Mouse (Mus musculus): Measurements from ENCODE around the gene Prickle3. TPM values are rescaled to one million over a fixed set of nuclear protein-coding genes. Genes with fewer than 3 reads are reported as not detected.

The Prickle3 gene
- polyA plus RNA-seq, 1 experiment from 2014 or later: 1.4 TPM

DNA sequence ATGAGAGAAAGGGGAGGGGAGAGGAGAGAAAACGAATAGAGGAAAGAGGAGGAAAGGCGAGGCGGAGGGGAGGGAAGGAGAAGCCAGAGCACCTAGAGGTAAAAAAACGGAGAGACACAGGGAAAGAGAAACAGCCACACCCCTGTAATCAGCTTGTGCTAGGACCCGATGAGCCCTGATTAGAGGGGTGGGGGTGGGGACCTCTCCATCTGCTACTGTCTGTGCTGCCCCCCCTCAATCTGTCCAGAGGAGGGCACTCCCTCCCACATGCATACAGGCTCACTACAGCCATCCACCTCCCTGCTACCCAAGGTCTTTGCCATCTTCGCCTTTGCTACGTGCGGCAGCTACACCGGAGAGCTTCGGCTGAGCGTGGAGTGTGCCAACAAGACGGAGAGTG lies 16.3 kb upstream of the Prickle3 start:
- WGBS: 53% methylated on average over 12 of the region's 12 CpGs
- H3K9ac ChIP-seq (replicated peaks; ENCODE audit: low read length): no peak overlapping the region
- no peak for DNase-seq
- no peaks in the 10 kb centered on the region for H3K27me3 ChIP-seq (ENCODE audit: control insufficient read depth, insufficient read depth, low read length)
- H3K9me3 ChIP-seq (ENCODE audit: control insufficient read depth, low read length): no peaks in the 10 kb centered on the region
- peaks cover 8% of the 10 kb centered on the region; the same call in 1 of the 2 replicates for H3K36me3 ChIP-seq (ENCODE audit: control insufficient read depth, insufficient read depth, low read length)
- no peak overlapping the region for H3K27ac ChIP-seq (replicated peaks; ENCODE audit: low read depth, low read length)
- peak overlapping the region; percentile 19; the same call in 1 of the 2 replicates for H3K4me3 ChIP-seq (replicated peaks; ENCODE audit: low read depth, low read length)
- no peaks in the 10 kb centered on the region for H3K4me1 ChIP-seq (ENCODE audit: control insufficient read depth, insufficient read depth, low read length)
- H3K4me2 ChIP-seq (ENCODE audit: low read length): peak overlapping the region; percentile 62
- ATAC-seq (ENCODE audit: low FRiP score, low TSS enrichment): no peak

DNA sequence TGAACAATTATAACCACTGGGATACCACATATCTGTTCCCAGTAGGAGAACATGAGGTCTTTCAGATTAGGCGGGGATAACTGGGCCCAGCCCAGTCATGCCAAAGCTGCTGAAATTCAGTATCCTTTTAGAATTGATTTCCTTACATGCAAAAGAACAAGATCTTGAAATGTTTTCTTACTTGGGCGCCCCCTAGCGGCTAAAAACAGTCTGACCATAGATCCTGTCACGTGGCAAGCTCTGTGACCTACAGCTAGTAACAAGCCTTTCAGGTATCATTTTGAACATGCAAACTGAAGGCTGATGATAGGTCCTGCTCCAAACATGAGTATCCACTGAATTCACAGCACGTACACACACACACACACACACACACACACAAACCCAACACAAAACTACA lies 11.7 kb upstream of the Prickle3 start:
- Histone ChIP-seq H3K4me3 (replicated peaks; ENCODE audit: low read depth, low read length) (no peak overlapping the region), H3K36me3 (ENCODE audit: control insufficient read depth, insufficient read depth, low read length) (peaks cover 14% of the 10 kb centered on the region), H3K9me3 (ENCODE audit: control insufficient read depth, low read length) (no peaks in the 10 kb centered on the region), H3K27me3 (ENCODE audit: control insufficient read depth, insufficient read depth, low read length) (no peaks in the 10 kb centered on the region), H3K9ac (replicated peaks; ENCODE audit: low read length) (no peak overlapping the region), H3K27ac (replicated peaks; ENCODE audit: low read depth, low read length) (no peak overlapping the region), H3K4me2 (ENCODE audit: low read length) (no peak overlapping the region), H3K4me1 (ENCODE audit: control insufficient read depth, insufficient read depth, low read length) (no peaks in the 10 kb centered on the region)
- DNase-seq (peak; percentile 88), ATAC-seq (ENCODE audit: low FRiP score, low TSS enrichment) (no peak)
- WGBS: 13% methylated on average over 5 of the region's 5 CpGs

DNA sequence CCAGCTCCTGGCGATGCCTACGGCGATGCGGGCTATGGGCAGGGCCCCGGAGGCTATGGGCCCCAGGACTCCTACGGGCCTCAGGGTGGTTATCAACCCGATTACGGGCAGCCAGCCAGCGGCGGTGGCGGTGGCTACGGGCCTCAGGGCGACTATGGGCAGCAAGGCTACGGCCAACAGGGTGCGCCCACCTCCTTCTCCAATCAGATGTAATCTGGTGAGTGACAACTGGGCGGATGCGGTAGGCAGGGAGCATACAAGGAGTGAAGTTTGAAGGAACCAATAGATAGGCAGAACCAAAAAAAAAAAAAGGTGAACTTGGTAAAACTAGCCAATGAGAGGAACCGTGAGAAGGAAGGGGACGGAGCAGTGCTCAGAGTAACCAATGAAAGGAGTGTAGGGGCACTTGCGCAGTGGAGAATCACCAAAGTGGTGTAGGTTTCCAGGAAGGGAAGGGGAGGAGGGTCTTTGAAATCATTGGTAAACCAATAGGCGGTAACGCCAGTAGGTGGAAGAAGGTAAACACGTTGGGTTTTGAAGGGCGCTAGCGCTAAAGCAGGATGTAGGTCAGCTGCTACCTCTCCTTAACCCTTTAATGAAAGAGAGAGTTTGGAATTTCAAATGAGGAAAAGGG lies 8.3 kb upstream of the Prickle3 start:
- Histone ChIP-seq H3K27me3 (ENCODE audit: control insufficient read depth, insufficient read depth, low read length) (no peaks in the 10 kb centered on the region), H3K4me1 (ENCODE audit: control insufficient read depth, insufficient read depth, low read length) (no peaks in the 10 kb centered on the region), H3K9ac (replicated peaks; ENCODE audit: low read length) (no peak overlapping the region), H3K4me3 (replicated peaks; ENCODE audit: low read depth, low read length) (peak overlapping the region; percentile 31), H3K9me3 (ENCODE audit: control insufficient read depth, low read length) (no peaks in the 10 kb centered on the region), H3K4me2 (ENCODE audit: low read length) (peak overlapping the region; percentile 50), H3K36me3 (ENCODE audit: control insufficient read depth, insufficient read depth, low read length) (peaks cover 24% of the 10 kb centered on the region), H3K27ac (replicated peaks; ENCODE audit: low read depth, low read length) (peak overlapping the region; percentile 75; the same call in 1 of the 2 replicates)
- WGBS: 17% methylated on average over 25 of the region's 25 CpGs
- DNase-seq (peak; percentile 84), ATAC-seq (ENCODE audit: low FRiP score, low TSS enrichment) (peak; percentile 94)

DNA sequence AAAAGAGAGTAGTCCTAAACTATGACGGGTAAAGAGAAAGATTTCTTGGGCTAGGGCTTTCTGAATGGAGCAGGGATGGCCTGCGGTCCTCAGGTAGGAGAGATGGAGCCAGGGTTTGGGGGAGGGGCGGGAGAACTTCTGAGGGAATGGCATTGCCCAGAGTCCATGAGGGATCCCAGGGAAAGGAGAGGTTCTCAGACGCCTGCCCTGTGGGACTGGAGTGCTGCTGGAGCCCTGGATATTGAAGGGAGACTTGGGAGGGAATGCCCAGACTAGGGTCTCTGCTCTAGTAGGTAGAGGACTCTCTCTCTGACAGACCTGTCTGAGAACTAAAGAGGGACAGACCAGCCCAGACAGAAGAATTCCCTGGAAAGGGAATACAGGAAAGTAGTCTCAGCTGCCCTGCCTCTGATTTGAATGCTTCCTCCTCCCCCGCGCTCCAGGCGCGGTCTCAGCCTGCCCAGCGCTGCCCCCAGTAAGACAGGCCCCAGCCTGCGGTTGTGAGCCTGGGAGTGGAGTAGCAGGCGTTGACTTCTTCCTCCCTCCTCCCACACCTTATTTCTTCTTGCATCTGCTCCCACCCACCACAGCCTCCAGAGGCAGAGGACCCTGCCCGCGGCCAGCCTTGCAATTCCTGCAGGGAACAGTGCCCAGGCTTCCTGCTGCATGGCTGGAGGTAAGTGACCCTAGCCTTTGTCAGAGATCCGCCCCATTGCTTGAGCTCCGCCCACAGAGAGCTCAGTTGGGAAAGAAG lies 1.1 kb downstream of the Prickle3 start:
- H3K9me3 ChIP-seq (ENCODE audit: control insufficient read depth, low read length): no peaks in the 10 kb centered on the region
- H3K36me3 ChIP-seq (ENCODE audit: control insufficient read depth, insufficient read depth, low read length): no peaks in the 10 kb centered on the region
- H3K9ac ChIP-seq (replicated peaks; ENCODE audit: low read length): no peak overlapping the region
- 17% methylated on average over 15 of the region's 15 CpGs for WGBS
- ATAC-seq (ENCODE audit: low FRiP score, low TSS enrichment) (no peak), DNase-seq (no peak)
- H3K4me3 ChIP-seq (replicated peaks; ENCODE audit: low read depth, low read length): no peak overlapping the region
- peak overlapping the region; percentile 8; the same call in 1 of the 2 replicates for H3K4me2 ChIP-seq (ENCODE audit: low read length)
- no peaks in the 10 kb centered on the region for H3K27me3 ChIP-seq (ENCODE audit: control insufficient read depth, insufficient read depth, low read length)
- no peak overlapping the region for H3K27ac ChIP-seq (replicated peaks; ENCODE audit: low read depth, low read length)
- H3K4me1 ChIP-seq (ENCODE audit: control insufficient read depth, insufficient read depth, low read length): 0 out of 2 replicates have a peak, but pooled peaks cover 4% of the 10 kb centered on the region

DNA sequence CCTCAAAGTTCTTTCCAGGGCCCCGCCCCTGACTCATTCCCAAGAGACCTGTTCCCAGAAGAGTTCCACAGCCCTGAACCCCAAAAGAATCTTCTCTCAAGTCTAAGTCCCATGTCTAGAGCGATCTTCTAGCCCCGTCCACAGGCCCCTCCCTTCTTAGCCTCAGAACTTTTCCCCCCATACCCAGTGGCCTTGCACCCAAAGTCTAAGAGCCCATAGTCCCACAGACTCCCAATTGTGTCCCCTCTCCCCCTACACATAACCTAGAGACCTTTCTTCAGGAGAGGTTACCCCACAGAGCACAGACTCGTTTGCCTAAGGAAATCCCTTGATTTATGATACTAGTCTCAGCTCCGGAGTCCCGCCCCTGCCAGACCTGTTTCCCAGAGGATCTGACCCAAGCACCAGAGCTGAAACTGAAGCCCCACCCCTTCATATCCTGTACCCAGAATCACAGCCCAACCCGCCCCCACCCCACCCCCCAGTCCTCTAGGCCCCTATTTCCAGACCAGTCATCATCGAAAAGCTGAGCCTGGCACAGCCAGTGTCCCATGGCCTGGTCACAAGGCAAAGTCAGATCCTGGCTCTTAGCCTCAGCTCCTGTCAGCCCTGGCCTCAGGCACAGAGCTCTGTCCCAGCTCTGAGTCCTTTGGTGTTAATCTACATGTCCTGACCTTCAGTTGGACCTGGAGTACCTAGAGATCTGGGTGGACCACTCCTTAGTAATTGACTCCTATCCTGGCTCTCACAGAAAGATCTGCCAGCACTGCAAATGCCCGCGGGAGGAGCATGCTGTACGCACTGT lies 1.9 kb downstream of the Prickle3 start:
- no peak overlapping the region for H3K9ac ChIP-seq (replicated peaks; ENCODE audit: low read length)
- no peaks in the 10 kb centered on the region for H3K9me3 ChIP-seq (ENCODE audit: control insufficient read depth, low read length)
- no peaks in the 10 kb centered on the region for H3K27me3 ChIP-seq (ENCODE audit: control insufficient read depth, insufficient read depth, low read length)
- no peak for DNase-seq
- no peak for ATAC-seq (ENCODE audit: low FRiP score, low TSS enrichment)
- no peak overlapping the region for H3K27ac ChIP-seq (replicated peaks; ENCODE audit: low read depth, low read length)
- no peak overlapping the region for H3K4me3 ChIP-seq (replicated peaks; ENCODE audit: low read depth, low read length)
- WGBS: 62% methylated on average over 11 of the region's 11 CpGs
- H3K4me1 ChIP-seq (ENCODE audit: control insufficient read depth, insufficient read depth, low read length): 0 out of 2 replicates have a peak, but pooled peaks cover 4% of the 10 kb centered on the region
- no peak overlapping the region for H3K4me2 ChIP-seq (ENCODE audit: low read length)
- H3K36me3 ChIP-seq (ENCODE audit: control insufficient read depth, insufficient read depth, low read length): no peaks in the 10 kb centered on the region

DNA sequence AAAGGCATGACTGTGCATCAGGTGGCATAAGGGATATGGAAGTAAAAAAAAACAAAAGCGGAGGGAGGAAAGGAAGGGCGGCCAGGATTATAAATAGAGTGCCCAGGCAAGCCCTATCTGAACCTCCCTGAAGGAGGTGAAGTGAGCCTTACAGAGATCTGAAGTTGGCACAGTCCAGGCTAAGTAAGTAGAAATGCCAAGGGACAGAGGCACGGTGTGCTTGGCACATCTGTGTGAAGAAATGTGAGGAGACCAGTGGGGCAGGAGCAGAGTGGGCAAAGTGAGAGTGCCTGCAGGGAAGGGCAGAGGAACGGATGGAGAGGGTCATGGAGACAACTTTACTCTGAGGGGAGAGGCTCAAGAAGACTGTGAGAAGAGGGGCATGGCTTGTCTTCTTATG lies 4.0 kb downstream of the Prickle3 start:
- ATAC-seq (ENCODE audit: low FRiP score, low TSS enrichment) (no peak), DNase-seq (no peak)
- no peaks in the 10 kb centered on the region for H3K27me3 ChIP-seq (ENCODE audit: control insufficient read depth, insufficient read depth, low read length)
- no peaks in the 10 kb centered on the region for H3K36me3 ChIP-seq (ENCODE audit: control insufficient read depth, insufficient read depth, low read length)
- no peak overlapping the region for H3K27ac ChIP-seq (replicated peaks; ENCODE audit: low read depth, low read length)
- no peak overlapping the region for H3K4me2 ChIP-seq (ENCODE audit: low read length)
- H3K9ac ChIP-seq (replicated peaks; ENCODE audit: low read length): no peak overlapping the region
- whole genome bisulfite sequencing: 81% methylated on average over 4 of the region's 4 CpGs
- no peak overlapping the region for H3K4me3 ChIP-seq (replicated peaks; ENCODE audit: low read depth, low read length)
- no peaks in the 10 kb centered on the region for H3K9me3 ChIP-seq (ENCODE audit: control insufficient read depth, low read length)
- 0 out of 2 replicates have a peak, but pooled peaks cover 4% of the 10 kb centered on the region for H3K4me1 ChIP-seq (ENCODE audit: control insufficient read depth, insufficient read depth, low read length)

DNA sequence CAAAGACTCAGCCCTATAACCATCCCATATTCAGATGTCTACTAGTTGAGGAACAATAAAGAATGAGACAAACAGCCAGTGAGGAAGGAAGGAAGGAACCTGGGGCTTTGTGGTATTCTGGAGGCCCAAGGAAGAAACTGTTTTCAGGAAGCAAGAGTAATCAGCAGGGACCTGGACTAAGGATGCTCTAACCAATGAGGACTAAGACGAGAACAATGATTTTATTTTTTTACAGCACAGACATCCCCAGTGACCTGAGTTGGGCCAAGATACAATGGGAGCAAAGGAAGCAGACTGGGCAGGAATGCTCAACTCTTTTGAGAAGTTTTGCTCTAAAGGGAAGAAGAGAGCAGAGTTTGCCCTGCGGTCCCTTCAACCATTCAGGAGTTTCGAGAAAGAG lies 5.9 kb downstream of the Prickle3 start:
- 82% methylated on average over 3 of the region's 3 CpGs for WGBS

DNA sequence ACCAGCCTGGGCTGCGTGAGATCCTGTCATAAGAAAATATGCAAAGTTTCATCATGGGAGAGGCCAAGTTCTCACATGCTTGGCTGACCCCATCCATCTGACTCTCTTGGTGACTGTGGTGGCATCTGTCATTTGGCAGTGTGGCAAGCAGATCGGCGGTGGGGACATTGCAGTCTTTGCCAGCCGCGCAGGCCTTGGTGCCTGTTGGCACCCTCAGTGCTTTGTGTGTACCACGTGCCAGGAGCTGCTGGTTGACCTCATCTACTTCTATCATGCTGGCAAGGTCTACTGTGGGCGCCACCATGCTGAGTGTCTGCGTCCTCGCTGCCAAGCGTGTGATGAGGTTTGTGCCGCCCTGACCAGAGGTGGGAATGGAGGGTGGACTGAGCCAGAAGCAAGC lies 7.7 kb downstream of the Prickle3 start:
- ATAC-seq (ENCODE audit: low FRiP score, low TSS enrichment) (no peak), DNase-seq (no peak)
- H3K4me3 ChIP-seq (replicated peaks; ENCODE audit: low read depth, low read length): no peak overlapping the region
- no peak overlapping the region for H3K27ac ChIP-seq (replicated peaks; ENCODE audit: low read depth, low read length)
- no peak overlapping the region for H3K4me2 ChIP-seq (ENCODE audit: low read length)
- no peaks in the 10 kb centered on the region for H3K4me1 ChIP-seq (ENCODE audit: control insufficient read depth, insufficient read depth, low read length)
- H3K27me3 ChIP-seq (ENCODE audit: control insufficient read depth, insufficient read depth, low read length): no peaks in the 10 kb centered on the region
- WGBS: 87% methylated on average over 11 of the region's 11 CpGs
- H3K9ac ChIP-seq (replicated peaks; ENCODE audit: low read length): no peak overlapping the region
- H3K36me3 ChIP-seq (ENCODE audit: control insufficient read depth, insufficient read depth, low read length): no peaks in the 10 kb centered on the region
- no peaks in the 10 kb centered on the region for H3K9me3 ChIP-seq (ENCODE audit: control insufficient read depth, low read length)

More for the DNA sequence above, 5.9 kb downstream of the Prickle3 start:
- no peaks in the 10 kb centered on the region for H3K36me3 ChIP-seq (ENCODE audit: control insufficient read depth, insufficient read depth, low read length)
- ATAC-seq (ENCODE audit: low FRiP score, low TSS enrichment) (no peak), DNase-seq (no peak)
- no peaks in the 10 kb centered on the region for H3K27me3 ChIP-seq (ENCODE audit: control insufficient read depth, insufficient read depth, low read length)
- no peak overlapping the region for H3K9ac ChIP-seq (replicated peaks; ENCODE audit: low read length)
- H3K9me3 ChIP-seq (ENCODE audit: control insufficient read depth, low read length): no peaks in the 10 kb centered on the region
- H3K4me1 ChIP-seq (ENCODE audit: control insufficient read depth, insufficient read depth, low read length): 0 out of 2 replicates have a peak, but pooled peaks cover 4% of the 10 kb centered on the region
- no peak overlapping the region for H3K27ac ChIP-seq (replicated peaks; ENCODE audit: low read depth, low read length)
- H3K4me3 ChIP-seq (replicated peaks; ENCODE audit: low read depth, low read length): no peak overlapping the region
- no peak overlapping the region for H3K4me2 ChIP-seq (ENCODE audit: low read length)

Data from midbrain, embryonic 14.5 days (tissue).